Mouse (Mus musculus): Measurements from ENCODE around the gene Fam98a. TPM values are rescaled to one million over a fixed set of nuclear protein-coding genes. Genes with fewer than 3 reads are reported as not detected.
A peak's percentile ranks its signal among the peaks of the same experiment; 100 is the strongest.

The Fam98a gene
- polyA plus RNA-seq, 2 experiments, result 13.7 to 58.6 TPM

- Histone ChIP-seq H3K27me3 (ENCODE audit: control insufficient read depth, insufficient read depth, low read length) (no peaks in the 10 kb centered on the region), H3K9me3 (ENCODE audit: control insufficient read depth, low read length) (no peaks in the 10 kb centered on the region), H3K4me2 (replicated peaks; ENCODE audit: low read depth, low read length, severe bottlenecking) (no peak overlapping the region), H3K4me3 (replicated peaks; ENCODE audit: low read length) (no peak overlapping the region), H3K9ac (ENCODE audit: low read depth, low read length, severe bottlenecking) (no peak overlapping the region), H3K4me1 (ENCODE audit: control insufficient read depth, insufficient read depth, low read length) (no peaks in the 10 kb centered on the region; the same call in 1 of the 2 replicates), H3K36me3 (ENCODE audit: control insufficient read depth, insufficient read depth, low read length) (no peaks in the 10 kb centered on the region), H3K27ac (replicated peaks; ENCODE audit: low read depth, low read length) (no peak overlapping the region)
- no peak for ATAC-seq (ENCODE audit: low FRiP score, low read depth)
- WGBS, result 40% methylated on average over 3 of the region's 3 CpGs
- DNase-seq (ENCODE audit: low spot score), result no peak
- TF ChIP-seq POLR2A (IDR thresholded peaks at IDR 0.05; ENCODE audit: borderline replicate concordance, extremely low read depth, insufficient read depth, insufficient read length), result no peak
Observed at GRCm38 (mm10) chr17:75557031-75557430, 5.3 kb upstream of the Fam98a start.

DNA sequence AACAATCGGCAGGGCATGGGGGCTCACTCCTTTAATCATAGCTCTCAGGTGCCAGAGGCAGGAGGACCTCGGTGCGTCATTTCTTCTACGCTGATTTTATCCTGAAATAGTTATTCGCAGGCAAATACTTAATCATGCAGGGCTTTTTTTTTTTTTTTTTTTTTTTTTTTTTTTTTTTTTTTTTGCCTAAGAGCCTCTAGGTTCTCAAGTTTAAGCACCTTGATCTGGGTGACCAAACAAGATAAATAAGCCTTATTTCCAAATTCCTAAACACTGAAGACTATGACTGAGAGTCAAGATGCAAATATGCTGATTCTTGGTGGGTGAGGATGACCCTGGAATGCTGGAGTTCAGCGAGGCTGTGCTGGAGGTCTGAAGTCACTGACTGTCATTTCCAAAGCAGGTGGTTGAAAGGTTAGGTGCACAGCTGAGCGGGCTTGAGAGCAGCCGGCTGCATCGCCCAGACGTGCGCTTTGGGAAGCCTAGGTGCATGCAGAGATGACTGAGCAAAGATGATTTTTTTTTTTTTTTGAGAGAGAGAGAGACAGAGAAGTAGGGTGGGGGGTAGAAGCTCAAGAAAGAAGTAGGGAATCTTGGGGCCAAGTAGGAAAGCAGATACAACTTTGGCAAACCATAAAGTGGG lies 854 bp downstream of the Fam98a start:
- H3K4me2 ChIP-seq (replicated peaks; ENCODE audit: low read depth, low read length, severe bottlenecking), result peak overlapping the region; percentile 78
- H3K4me1 ChIP-seq (ENCODE audit: control insufficient read depth, insufficient read depth, low read length), result peaks cover 4% of the 10 kb centered on the region
- H3K27ac ChIP-seq (replicated peaks; ENCODE audit: low read depth, low read length), result no peak overlapping the region
- peak overlapping the region; percentile 73 for H3K9ac ChIP-seq (ENCODE audit: low read depth, low read length, severe bottlenecking)
- H3K36me3 ChIP-seq (ENCODE audit: control insufficient read depth, insufficient read depth, low read length), result peaks cover 14% of the 10 kb centered on the region
- H3K4me3 ChIP-seq (replicated peaks; ENCODE audit: low read length), result peak overlapping the region; percentile 82
- H3K27me3 ChIP-seq (ENCODE audit: control insufficient read depth, insufficient read depth, low read length), result no peaks in the 10 kb centered on the region
- ATAC-seq (ENCODE audit: low FRiP score, low read depth), result no peak
- 40% methylated on average over 11 of the region's 11 CpGs for WGBS
- no peaks in the 10 kb centered on the region for H3K9me3 ChIP-seq (ENCODE audit: control insufficient read depth, low read length)
- no peak for TF ChIP-seq POLR2A (IDR thresholded peaks at IDR 0.05; ENCODE audit: borderline replicate concordance, extremely low read depth, insufficient read depth, insufficient read length)
- DNase-seq (ENCODE audit: low spot score), result no peak

GRCm38 (mm10) chr17:75544262-75544661 lies 7.5 kb downstream of the Fam98a start:
- H3K36me3 ChIP-seq (ENCODE audit: control insufficient read depth, insufficient read depth, low read length), result peaks cover 60% of the 10 kb centered on the region
- H3K4me2 ChIP-seq (replicated peaks; ENCODE audit: low read depth, low read length, severe bottlenecking), result no peak overlapping the region
- no peak overlapping the region for H3K4me3 ChIP-seq (replicated peaks; ENCODE audit: low read length)
- no peak for TF ChIP-seq POLR2A (IDR thresholded peaks at IDR 0.05; ENCODE audit: borderline replicate concordance, extremely low read depth, insufficient read depth, insufficient read length)
- H3K27me3 ChIP-seq (ENCODE audit: control insufficient read depth, insufficient read depth, low read length), result no peaks in the 10 kb centered on the region
- no peak for DNase-seq (ENCODE audit: low spot score)
- H3K4me1 ChIP-seq (ENCODE audit: control insufficient read depth, insufficient read depth, low read length), result no peaks in the 10 kb centered on the region
- H3K27ac ChIP-seq (replicated peaks; ENCODE audit: low read depth, low read length), result no peak overlapping the region
- no peaks in the 10 kb centered on the region for H3K9me3 ChIP-seq (ENCODE audit: control insufficient read depth, low read length)
- WGBS, result 89% methylated on average over 7 of the region's 7 CpGs
- no peak for ATAC-seq (ENCODE audit: low FRiP score, low read depth)
- H3K9ac ChIP-seq (ENCODE audit: low read depth, low read length, severe bottlenecking), result no peak overlapping the region

DNA sequence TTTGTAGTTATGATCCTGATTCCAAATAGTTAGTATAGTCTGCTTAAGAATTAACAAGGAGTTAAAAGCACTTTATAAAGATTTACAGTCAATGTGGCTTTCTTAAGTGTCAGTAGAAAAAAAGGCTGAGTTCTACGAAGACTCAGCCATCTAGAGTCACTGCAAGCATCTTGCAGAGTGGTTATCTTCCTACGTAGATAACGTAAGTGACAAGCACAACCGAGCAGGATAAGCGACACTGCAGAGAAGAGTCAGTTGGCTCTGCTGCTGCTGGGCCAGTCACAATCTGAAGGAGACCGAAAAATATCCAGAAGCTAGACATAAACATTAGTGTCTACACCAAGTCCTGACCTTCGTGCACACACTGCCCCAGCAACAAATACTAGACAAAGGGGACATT lies 8.3 kb downstream of the Fam98a start:
- Histone ChIP-seq H3K9me3 (ENCODE audit: control insufficient read depth, low read length) (no peaks in the 10 kb centered on the region), H3K4me1 (ENCODE audit: control insufficient read depth, insufficient read depth, low read length) (no peaks in the 10 kb centered on the region), H3K9ac (ENCODE audit: low read depth, low read length, severe bottlenecking) (no peak overlapping the region), H3K36me3 (ENCODE audit: control insufficient read depth, insufficient read depth, low read length) (peaks cover 66% of the 10 kb centered on the region), H3K27me3 (ENCODE audit: control insufficient read depth, insufficient read depth, low read length) (no peaks in the 10 kb centered on the region), H3K4me2 (replicated peaks; ENCODE audit: low read depth, low read length, severe bottlenecking) (no peak overlapping the region), H3K27ac (replicated peaks; ENCODE audit: low read depth, low read length) (no peak overlapping the region), H3K4me3 (replicated peaks; ENCODE audit: low read length) (no peak overlapping the region)
- 85% methylated on average over 7 of the region's 7 CpGs for WGBS
- ATAC-seq (ENCODE audit: low FRiP score, low read depth) (no peak), DNase-seq (ENCODE audit: low spot score) (no peak)
- no peak for TF ChIP-seq POLR2A (IDR thresholded peaks at IDR 0.05; ENCODE audit: borderline replicate concordance, extremely low read depth, insufficient read depth, insufficient read length)

DNA sequence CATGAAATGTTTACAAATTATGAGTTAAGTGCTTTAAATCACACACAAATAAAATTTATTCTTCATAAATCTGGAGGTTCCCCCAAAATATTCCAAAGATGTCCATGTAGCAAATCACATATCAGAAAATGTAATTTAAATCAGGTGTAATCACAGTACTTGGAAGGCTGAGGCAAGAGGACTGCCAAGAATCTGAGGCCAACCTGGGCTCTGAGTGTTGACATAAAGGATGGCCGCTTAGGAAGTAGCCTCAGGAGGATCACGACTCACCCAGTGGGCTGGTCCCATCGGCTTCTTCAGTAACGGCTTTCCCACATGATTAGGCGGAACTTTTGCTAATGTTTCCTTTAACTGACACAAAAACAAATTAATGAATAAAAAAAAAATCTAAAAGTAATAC lies 11.9 kb downstream of the Fam98a start:
- no peaks in the 10 kb centered on the region for H3K4me1 ChIP-seq (ENCODE audit: control insufficient read depth, insufficient read depth, low read length)
- no peak overlapping the region for H3K4me2 ChIP-seq (replicated peaks; ENCODE audit: low read depth, low read length, severe bottlenecking)
- H3K4me3 ChIP-seq (replicated peaks; ENCODE audit: low read length), result no peak overlapping the region
- peaks cover 60% of the 10 kb centered on the region for H3K36me3 ChIP-seq (ENCODE audit: control insufficient read depth, insufficient read depth, low read length)
- no peaks in the 10 kb centered on the region for H3K27me3 ChIP-seq (ENCODE audit: control insufficient read depth, insufficient read depth, low read length)
- no peak overlapping the region for H3K27ac ChIP-seq (replicated peaks; ENCODE audit: low read depth, low read length)
- TF ChIP-seq POLR2A (IDR thresholded peaks at IDR 0.05; ENCODE audit: borderline replicate concordance, extremely low read depth, insufficient read depth, insufficient read length), result no peak
- ATAC-seq (ENCODE audit: low FRiP score, low read depth) (no peak), DNase-seq (ENCODE audit: low spot score) (no peak)
- WGBS, result 77% methylated on average over 5 of the region's 5 CpGs
- no peak overlapping the region for H3K9ac ChIP-seq (ENCODE audit: low read depth, low read length, severe bottlenecking)
- H3K9me3 ChIP-seq (ENCODE audit: control insufficient read depth, low read length), result no peaks in the 10 kb centered on the region

Data from limb, embryonic 14.5 days (tissue).